Mouse (Mus musculus): Measurements from ENCODE around the gene Ovca2. TPM values are rescaled to one million over a fixed set of nuclear protein-coding genes. Genes with fewer than 3 reads are reported as not detected.

The Ovca2 gene
- polyA plus RNA-seq, 1 experiment = 21.1 TPM

DNA sequence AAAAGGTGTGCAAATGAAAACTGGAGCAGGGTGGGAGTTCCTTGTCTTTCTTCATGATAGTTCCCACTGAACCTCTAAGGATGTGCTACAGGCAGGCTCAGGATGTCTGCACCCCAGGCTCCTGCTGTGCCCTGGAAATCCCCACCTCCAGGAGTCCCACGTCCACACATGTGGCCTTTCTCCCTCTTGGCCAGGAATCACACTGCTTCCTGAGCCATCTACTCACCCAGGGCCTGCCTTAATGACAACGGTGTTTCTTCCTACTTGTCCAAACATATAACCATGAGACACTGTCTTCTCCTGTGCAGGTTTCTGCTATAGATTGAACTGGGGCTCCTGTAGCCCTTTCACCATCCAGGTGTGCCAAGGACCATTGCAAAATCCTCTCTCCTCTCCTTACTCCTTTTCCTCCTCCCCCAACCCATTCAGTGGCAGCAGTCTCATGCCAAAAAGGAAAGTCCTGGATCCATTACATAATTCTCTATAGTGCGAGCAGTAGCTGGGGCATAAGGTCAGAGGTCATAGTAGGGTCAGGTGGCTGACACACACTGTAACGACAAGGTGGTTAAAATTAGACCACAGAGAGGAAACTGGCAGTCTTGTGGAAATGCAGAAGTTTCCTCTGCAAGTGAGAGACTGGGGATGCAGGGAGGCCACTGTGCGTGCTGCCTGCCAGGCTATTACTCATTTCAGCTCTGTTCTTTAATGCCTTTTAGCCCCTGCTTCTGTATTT lies 41.8 kb downstream of the Ovca2 start:
- Histone ChIP-seq H3K4me1 (ENCODE audit: control insufficient read depth, insufficient read depth, low read length) (peaks cover 50% of the 10 kb centered on the region), H3K4me3 (replicated peaks; ENCODE audit: extremely low read depth, low read depth, low read length) (no peak overlapping the region)
- DNase-seq = peak; percentile 37
- TF ChIP-seq CTCF (IDR thresholded peaks at IDR 0.05; ENCODE audit: insufficient read depth, low read length) = no peak
- WGBS = 11% methylated on average over 5 of the region's 5 CpGs

DNA sequence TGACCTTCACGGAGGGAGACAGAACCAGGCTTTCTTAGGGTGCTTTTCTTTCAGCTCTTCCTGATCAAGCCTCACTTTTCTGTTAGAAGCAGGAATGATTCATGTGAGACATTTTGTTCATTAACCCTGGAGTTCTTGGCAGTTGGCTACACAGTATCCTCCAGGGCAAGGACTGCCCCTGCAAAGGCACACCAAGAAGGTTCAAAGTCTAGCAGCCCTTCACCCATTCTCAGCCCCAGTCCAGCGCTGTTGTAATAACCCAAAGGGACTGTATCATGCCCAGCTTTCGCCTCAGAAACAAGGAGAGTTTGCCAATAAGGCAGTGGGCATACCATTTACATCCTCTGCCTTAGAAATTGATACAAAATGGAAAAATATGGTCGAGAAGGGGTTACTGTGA lies 43.3 kb downstream of the Ovca2 start:
- no peak for DNase-seq
- Histone ChIP-seq H3K4me1 (ENCODE audit: control insufficient read depth, insufficient read depth, low read length) (peaks cover 47% of the 10 kb centered on the region), H3K4me3 (replicated peaks; ENCODE audit: extremely low read depth, low read depth, low read length) (no peak overlapping the region)
- 91% methylated on average over 4 of the region's 4 CpGs for WGBS
- TF ChIP-seq CTCF (IDR thresholded peaks at IDR 0.05; ENCODE audit: insufficient read depth, low read length) (no peak), POLR2A (IDR thresholded peaks at IDR 0.05; ENCODE audit: borderline replicate concordance, extremely low read depth, low read depth, low read length) (no peak)

DNA sequence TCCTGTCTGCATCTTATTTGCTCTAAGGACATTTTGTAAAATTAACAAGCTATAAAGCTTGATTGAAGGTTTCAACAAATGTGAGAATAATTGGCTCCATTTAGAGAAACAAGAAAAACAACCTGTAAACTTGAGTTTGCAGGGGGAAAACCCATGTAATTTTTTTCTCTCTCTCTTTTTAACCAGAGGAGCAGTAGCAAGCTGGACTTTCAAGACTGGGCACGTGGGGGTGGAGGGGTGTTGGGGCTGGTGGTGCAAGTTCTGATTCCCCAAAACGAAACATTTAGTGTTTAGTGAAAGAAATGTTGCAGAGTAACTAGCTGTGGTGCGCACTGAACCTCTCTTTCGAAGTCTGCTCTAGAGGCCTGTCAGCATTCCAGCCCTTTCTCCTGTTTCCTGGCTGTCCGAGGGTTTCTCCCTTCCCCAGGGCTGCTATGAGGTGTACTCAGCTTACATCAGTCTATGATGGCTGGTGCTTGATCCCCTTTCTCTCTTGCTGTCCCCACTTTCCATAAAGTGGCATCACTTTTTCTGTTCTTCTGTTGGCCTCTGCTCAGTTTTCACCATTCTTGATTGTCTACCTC lies 44.1 kb downstream of the Ovca2 start:
- TF ChIP-seq POLR2A (IDR thresholded peaks at IDR 0.05; ENCODE audit: borderline replicate concordance, extremely low read depth, low read depth, low read length) = no peak
- no peak for TF ChIP-seq CTCF (IDR thresholded peaks at IDR 0.05; ENCODE audit: insufficient read depth, low read length)
- no peak for DNase-seq
- Histone ChIP-seq H3K4me3 (replicated peaks; ENCODE audit: extremely low read depth, low read depth, low read length) (no peak overlapping the region), H3K4me1 (ENCODE audit: control insufficient read depth, insufficient read depth, low read length) (peaks cover 39% of the 10 kb centered on the region)
- WGBS = 53% methylated on average over 5 of the region's 5 CpGs

GRCm38 (mm10) chr11:75133951-75134350 lies 44.7 kb downstream of the Ovca2 start:
- peaks cover 34% of the 10 kb centered on the region for H3K4me1 ChIP-seq (ENCODE audit: control insufficient read depth, insufficient read depth, low read length)
- TF ChIP-seq POLR2A (IDR thresholded peaks at IDR 0.05; ENCODE audit: borderline replicate concordance, extremely low read depth, low read depth, low read length) (no peak), CTCF (IDR thresholded peaks at IDR 0.05; ENCODE audit: insufficient read depth, low read length) (no peak)
- 35% methylated on average over 2 of the region's 2 CpGs for WGBS
- DNase-seq = peak; percentile 13
- H3K4me3 ChIP-seq (replicated peaks; ENCODE audit: extremely low read depth, low read depth, low read length) = no peak overlapping the region

DNA sequence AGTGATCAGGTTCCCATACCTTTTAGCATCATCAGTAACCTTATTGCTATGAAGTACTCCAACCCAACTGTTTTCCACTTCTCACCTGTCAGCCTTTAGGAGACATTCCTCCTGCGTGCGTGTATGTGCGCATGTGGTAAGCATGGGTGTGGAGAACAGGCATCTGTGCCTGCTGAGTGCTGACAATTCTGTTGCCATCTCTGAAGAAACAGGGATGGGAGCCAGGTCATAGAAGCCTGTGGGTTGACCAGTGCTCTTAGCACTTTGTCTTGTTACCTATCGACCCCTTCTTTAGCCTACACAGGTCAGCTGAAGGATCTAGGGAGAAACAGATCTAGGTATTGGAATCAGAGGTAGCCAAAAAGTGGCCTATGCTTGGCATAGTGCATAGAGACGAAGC lies 45.2 kb downstream of the Ovca2 start:
- Histone ChIP-seq H3K4me3 (replicated peaks; ENCODE audit: extremely low read depth, low read depth, low read length) (no peak overlapping the region), H3K4me1 (ENCODE audit: control insufficient read depth, insufficient read depth, low read length) (peaks cover 28% of the 10 kb centered on the region)
- WGBS = 77% methylated on average over 5 of the region's 5 CpGs
- TF ChIP-seq CTCF (IDR thresholded peaks at IDR 0.05; ENCODE audit: insufficient read depth, low read length) (no peak), POLR2A (IDR thresholded peaks at IDR 0.05; ENCODE audit: borderline replicate concordance, extremely low read depth, low read depth, low read length) (no peak)
- DNase-seq = peak; percentile 13

- Histone ChIP-seq H3K4me3 (replicated peaks; ENCODE audit: extremely low read depth, low read depth, low read length) (no peak overlapping the region), H3K4me1 (ENCODE audit: control insufficient read depth, insufficient read depth, low read length) (peaks cover 22% of the 10 kb centered on the region)
- DNase-seq = peak; percentile 66
- TF ChIP-seq CTCF (IDR thresholded peaks at IDR 0.05; ENCODE audit: insufficient read depth, low read length) = peak; percentile 55
- TF ChIP-seq POLR2A (IDR thresholded peaks at IDR 0.05; ENCODE audit: borderline replicate concordance, extremely low read depth, low read depth, low read length) = no peak
- 32% methylated on average over 5 of the region's 5 CpGs for WGBS
These were observed 46.4 kb downstream of the Ovca2 start for GRCm38 (mm10) chr11:75132278-75132677.

DNA sequence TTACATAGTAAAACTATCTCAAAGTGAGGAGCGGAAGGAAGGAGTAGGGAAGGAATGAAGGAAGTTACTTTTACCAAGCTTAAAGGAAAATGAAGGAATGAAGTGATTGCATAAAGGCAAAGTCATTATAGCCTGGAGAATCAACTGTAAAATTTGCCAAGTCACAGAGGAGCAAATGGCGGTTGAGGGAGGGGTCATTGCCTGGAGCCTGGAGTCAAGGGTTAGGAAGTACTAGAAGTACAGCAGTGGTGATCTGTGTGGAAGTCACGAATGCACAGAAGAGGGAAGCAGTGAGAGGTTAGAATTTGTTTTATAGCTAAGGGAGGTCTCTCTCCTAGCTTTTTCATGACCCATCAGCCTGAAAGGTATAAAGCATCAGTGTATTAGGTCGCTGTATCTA lies 47.3 kb downstream of the Ovca2 start:
- Histone ChIP-seq H3K4me3 (replicated peaks; ENCODE audit: extremely low read depth, low read depth, low read length) (no peak overlapping the region), H3K4me1 (ENCODE audit: control insufficient read depth, insufficient read depth, low read length) (peaks cover 13% of the 10 kb centered on the region)
- TF ChIP-seq POLR2A (IDR thresholded peaks at IDR 0.05; ENCODE audit: borderline replicate concordance, extremely low read depth, low read depth, low read length) (no peak), CTCF (IDR thresholded peaks at IDR 0.05; ENCODE audit: insufficient read depth, low read length) (no peak)
- no peak for DNase-seq
- 83% methylated on average over 4 of the region's 4 CpGs for WGBS

DNA sequence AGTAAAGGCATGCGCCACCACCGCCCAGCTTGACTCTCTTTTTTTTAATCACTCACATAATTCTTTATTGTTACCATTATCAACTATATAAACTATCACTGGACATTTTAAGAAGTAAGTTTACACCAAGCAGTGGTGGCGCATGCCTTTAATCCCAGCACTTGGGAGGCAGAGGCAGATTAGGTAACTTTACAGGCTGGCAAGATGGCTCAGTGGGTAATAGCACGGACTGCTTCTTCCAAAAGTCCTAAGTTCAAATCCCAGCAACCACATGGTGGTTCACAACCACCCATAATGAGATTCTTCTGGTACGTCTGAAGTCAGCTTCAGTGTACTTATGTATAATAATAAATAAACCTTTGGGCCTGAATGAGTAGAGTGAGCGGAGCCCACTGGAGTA lies 49.2 kb downstream of the Ovca2 start:
- H3K4me1 ChIP-seq (ENCODE audit: control insufficient read depth, insufficient read depth, low read length) = peaks cover 10% of the 10 kb centered on the region
- TF ChIP-seq CTCF (IDR thresholded peaks at IDR 0.05; ENCODE audit: insufficient read depth, low read length) (no peak), POLR2A (IDR thresholded peaks at IDR 0.05; ENCODE audit: borderline replicate concordance, extremely low read depth, low read depth, low read length) (no peak)
- 96% methylated on average over 6 of the region's 6 CpGs for WGBS
- no peak overlapping the region for H3K4me3 ChIP-seq (replicated peaks; ENCODE audit: extremely low read depth, low read depth, low read length)
- no peak for DNase-seq

- Histone ChIP-seq H3K4me3 (replicated peaks; ENCODE audit: extremely low read depth, low read depth, low read length) (no peak overlapping the region), H3K4me1 (ENCODE audit: control insufficient read depth, insufficient read depth, low read length) (no peaks in the 10 kb centered on the region)
- WGBS = 95% methylated on average over 3 of the region's 3 CpGs
- no peak for DNase-seq
- TF ChIP-seq POLR2A (IDR thresholded peaks at IDR 0.05; ENCODE audit: borderline replicate concordance, extremely low read depth, low read depth, low read length) (no peak), CTCF (IDR thresholded peaks at IDR 0.05; ENCODE audit: insufficient read depth, low read length) (no peak)
These were observed 52.3 kb downstream of the Ovca2 start for GRCm38 (mm10) chr11:75126384-75126783.

Other genes with a start within 250 kb of the Ovca2 start
- 21.4 and 33.8 TPM in 2 replicates for gene Hic1, start 9.3 kb downstream of the Ovca2 start, polyA plus RNA-seq (2012; rRNA removed)
- 21.0 and 25.7 TPM in 2 replicates for gene Dph1, start 12.4 kb upstream of the Ovca2 start, polyA plus RNA-seq (2012; rRNA removed)
- gene Rtn4rl1, start 14.9 kb upstream of the Ovca2 start, polyA plus RNA-seq (2012; rRNA removed) = 11.6 and 12.5 TPM in 2 replicates
- gene Rpa1, start 169.5 kb upstream of the Ovca2 start, polyA plus RNA-seq (2012; rRNA removed) = 15.9 and 17.1 TPM in 2 replicates
- gene Smyd4, start 169.6 kb upstream of the Ovca2 start, polyA plus RNA-seq (2012; rRNA removed) = 3.6 and 5.2 TPM in 2 replicates
- 96.0 and 110 TPM in 2 replicates for gene Serpinf1, start 243.9 kb upstream of the Ovca2 start, polyA plus RNA-seq (2012; rRNA removed)

Data from lung, adult 2 months (tissue).